Mouse (Mus musculus) cerebellum, adult 18-20 months (tissue): Measurements from ENCODE around the gene Mif.
"Not testable (repeated sequence)": the region's sequence is repeated elsewhere in the genome, so short reads cannot be mapped to it uniquely, and the experiment has no call there.

Experiments
- DNase-seq, 2 experiments: peaks; one replicate each; pipeline ENCODE4 v3.0.0; 2021

Gene Mif

DNA sequence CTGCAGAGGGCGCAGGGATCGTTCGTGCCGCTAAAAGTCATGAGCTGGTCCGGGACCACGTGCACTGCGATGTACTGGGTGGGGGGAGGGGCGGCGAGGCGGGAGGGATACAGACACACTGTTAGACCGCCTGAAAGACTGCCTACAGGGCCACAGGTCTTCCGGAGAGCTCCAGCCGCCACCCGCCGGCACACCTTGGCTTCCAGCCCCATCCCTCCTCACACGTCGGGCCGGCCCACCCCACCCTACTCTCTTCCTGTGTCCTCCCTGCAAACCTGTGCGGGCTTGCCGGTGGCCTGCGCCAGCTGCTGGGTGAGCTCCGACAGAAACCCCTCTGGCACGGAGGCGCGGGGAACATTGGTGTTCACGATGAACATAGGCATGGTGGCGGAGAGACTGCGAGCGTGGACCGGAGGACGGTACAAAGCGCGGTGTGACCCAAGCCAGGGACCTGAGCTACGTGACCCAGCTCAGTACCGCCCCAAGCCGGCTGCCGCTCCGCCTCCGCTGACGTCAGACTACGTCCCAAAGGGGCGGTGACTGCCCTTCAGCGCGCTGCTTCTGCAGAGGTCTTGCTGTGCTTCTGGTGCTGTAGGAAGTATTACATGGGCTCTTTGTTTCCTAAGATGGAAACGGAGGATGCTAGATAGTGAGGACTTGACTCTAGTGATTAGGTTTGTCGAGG, at the start of gene Mif:
Mif (minus strand) TSS at position 455 of the 685 bp plus-strand sequence.
- DNase-seq = peak; percentile 88 to 91

DNA sequence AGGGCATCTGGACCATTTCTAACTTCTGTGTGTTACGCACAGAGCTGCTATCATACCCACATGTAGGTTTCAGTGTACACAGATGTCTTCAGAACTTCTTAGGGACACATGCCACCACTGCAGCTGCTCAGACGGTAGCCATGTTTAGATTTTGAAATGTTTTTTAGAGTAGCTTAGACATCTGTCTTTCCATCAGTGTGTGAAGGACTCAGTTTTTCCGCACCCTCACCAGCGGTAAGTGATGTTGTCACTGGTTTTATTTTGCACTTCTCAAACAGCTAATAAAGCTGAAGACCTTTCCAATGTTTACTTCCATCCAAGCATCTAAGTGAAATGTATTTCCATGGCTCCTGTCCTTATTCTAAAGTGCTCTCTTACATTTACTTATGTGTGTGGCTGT, 46.8 kb upstream of the Mif start:
- DNase-seq = no peak

DNA sequence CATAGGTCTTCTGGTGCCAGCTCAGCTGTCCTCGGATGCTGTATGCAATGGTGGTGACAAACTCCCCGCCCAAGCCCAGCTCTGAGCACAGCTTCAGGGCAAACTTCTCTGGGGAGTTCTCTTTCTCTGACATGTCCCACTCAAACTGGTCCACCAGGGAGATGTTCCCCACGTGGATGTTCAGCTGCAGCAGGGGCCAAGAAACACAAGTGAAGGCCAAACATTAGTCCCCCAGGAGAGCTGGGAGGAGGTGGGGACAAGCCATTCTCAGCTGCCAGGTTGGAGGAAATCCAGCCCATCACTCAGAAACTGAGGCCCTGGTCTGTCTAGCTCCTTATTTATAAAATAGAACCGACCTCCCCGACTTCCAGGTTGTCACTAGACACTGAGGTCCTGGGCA, 44.4 kb upstream of the Mif start:
- DNase-seq = no peak

DNA sequence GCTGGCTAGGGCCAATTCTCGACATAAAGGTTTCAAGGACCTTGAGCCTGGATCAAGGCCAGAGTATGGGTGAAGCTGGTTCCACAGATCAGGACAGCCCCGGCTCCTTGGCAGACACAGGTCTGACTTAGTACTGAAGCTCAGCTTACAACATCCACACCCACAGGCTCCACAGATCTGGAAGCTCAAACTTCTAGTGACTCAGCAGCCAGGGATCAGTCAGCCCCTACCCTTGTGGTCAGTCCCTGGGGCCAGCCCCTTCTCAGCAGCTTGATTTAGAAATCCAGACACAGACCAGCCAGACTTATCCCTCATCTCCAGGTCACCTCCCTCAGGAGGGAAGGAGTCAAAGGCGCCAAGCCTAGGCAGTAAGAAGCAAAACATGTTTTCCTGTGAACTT, 38.8 kb upstream of the Mif start:
- DNase-seq = no peak

DNA sequence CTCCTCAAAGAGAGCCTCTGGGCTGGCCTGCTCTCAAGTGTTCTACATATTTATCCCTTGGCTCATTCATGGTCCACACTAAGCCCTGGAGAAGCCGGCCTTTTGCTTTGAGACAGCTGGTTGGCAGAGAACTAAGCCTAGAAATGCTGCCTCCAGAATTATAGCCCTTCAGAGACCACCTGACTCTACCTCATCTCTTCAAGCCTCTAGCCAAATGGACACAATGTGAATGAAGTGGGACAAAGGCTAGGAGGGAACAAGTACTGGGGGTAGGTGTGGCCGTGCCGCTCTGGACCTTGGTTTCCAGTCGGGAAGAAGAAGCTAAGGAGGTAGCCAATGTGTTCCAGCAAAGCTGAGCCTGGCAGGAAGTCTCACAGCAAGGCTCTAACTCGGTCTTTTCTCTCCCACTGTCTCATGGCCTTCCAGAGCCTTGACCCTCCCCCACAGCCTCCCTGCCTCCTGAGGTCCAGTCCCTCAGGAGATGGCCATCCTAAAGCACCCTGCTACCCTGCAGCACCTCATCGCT, 38.1 kb upstream of the Mif start:
- DNase-seq = no peak

DNA sequence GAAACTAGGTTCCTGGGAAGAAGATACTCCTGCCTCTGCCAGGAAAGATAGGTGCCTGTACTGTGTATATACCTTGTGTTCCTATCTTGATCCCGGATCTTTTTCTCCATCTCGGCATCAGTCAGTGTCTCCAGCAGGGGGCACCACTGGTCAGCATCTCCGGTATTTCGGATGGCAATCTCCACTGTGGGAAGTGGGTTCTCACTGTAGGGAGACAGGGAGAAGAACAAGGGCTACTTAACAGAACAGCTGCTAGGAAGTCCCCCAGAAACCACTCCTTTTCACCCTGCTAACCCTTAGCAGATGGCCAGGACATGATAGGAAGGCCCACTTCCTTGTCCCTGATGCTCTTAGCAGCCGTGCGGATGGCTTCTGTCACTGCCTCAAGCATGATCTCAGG, 37.3 kb upstream of the Mif start:
- peak; percentile 81 to 87 for DNase-seq

DNA sequence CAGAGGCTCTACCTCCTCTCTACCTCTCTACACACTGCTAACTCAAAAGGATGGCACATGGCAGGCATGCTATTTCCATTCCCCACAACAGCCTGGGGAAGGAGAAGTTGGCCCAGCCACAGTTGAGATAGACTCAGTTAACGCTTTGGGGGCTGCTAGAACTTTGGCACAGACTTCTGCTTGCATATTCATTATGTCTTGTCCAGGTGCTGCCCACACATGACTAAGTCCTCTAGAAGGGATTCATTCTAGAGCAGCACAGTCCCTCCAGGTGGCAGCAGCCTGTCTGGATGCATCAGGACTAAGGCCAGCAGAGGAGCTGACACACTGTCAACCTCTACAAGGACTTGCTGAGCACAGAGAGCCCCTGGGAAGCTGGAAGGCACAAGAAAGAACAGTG, 36.2 kb upstream of the Mif start:
- no peak for DNase-seq

DNA sequence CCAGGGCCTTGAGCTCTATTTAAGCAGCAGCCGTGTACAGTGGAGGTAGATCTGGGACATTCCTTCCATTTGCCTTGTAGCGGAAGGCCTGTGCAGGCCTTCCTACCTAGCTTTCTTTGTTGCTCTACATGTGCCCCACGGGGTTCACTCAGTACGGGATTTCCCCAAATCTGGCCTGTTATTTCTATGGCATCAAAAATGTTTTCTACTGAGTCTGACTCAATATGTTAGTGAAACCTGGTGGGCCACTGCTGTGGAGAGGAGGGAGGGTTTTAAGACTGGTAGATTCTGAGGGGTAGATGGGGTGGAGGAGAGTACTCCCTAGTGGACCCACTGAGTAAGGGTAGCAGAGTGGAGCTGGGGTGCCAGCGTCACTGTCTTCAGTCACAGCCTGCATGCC, 35.7 kb upstream of the Mif start:
- no peak for DNase-seq

DNA sequence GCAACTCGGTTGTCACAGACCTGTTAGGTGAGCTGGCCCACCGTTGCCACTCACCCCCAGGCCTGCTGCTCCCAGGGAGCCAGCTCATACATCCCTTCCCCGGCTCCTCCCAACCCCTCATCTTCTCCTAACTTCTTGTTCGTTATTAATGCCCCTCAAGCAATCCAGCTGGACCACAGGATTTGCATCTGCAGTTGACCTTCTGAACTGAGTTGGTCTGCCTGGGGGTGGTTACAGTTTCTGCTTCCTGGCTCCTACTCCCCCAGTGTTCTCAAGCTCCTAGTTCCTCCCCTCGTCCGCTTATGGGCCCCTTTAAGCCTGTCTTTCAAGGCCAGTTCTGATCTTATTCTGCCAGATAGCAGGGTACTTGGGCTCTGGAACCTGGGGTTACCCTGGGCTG, 34.6 kb upstream of the Mif start:
- DNase-seq = no peak

DNA sequence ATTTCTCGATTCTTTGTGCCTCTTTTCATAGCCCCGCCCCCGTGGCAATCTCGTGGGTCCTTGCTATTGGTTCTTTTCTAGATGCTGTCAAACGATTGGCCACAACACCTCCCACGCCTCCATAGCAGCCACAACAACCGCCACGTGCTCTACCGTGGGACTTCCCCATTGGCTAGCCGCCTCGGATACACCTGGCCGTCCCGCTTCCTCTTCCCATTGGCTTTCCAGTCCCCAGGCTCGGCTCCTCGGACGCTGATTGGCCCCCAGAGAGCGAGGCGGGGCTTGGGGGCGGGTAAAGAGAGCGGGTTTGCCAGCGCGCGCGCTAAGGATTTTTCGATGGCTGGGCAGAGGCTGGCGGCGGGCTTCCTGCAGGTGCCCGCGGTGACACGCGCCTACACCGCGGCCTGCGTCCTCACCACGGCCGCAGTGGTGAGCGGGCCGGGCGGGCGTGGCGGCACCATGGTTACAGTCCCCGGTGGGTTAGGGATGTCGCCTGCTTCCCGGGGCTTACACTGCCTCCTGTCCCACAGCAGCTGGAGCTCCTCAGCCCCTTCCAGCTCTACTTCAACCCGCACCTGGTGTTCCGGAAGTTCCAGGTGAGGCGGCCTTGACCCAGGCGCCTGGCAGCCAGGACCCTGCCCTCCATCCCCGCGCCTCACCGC, 33.2 kb upstream of the Mif start, which contains the start of gene Derl3:
Derl3 (plus strand) TSS at position 325 of the 662 bp plus-strand sequence.
- peak; percentile 94 to 98 for DNase-seq

DNA sequence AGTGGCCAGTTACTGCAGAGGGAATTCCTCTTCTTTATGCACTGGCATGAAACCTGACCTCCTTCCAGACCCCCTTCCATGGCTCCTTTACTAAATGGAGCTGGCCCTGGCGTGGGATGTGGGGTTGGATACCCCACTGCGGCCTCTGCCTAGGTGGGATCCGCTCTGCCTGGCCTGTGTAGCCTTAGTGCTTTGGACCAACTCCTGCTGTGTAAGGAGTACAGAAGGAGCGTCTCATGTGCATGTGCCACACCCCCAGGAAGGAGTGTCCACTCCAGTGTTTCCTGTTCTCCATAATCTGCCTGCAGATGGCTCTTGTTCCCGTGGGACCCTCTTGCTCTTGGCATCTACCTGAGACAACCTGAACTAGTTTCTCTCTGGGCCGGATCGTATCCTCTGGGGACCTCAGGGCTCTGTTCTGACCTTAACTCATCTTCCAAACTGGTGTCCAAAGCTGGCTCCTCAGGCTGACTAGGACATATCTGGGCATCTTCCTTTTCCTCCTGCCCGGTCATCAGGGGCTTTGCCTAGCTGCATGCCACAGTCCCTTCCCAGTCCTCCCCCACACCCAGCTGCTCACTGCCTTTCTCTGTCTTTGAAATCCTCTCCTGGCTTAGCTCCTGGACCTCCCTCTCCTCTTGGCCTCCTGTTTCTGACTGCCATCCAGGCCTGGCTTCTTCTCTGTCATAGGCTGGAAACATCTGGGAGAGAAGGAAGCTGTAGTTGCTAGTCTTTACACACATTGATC, 29.5 kb upstream of the Mif start:
- DNase-seq = no peak

DNA sequence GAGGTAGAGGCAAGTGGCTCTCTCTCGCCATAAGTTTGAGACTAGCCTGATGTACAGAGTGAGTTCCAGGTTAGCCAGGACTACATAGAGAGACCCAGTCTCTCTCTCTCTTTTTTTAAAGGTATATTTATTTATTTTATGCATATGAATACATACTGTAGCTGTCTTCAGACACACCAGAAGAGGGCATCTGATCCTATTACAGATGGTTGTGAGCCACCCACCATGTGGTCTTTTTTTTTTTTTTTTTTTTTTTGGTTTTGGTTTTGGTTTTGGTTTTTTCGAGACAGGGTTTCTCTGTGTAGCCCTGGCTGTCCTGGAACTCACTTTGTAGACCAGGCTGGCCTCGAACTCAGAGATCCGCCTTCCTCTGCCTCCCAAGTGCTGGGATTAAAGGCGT, 27.5 kb upstream of the Mif start:
- not testable (repeated sequence) for DNase-seq

DNA sequence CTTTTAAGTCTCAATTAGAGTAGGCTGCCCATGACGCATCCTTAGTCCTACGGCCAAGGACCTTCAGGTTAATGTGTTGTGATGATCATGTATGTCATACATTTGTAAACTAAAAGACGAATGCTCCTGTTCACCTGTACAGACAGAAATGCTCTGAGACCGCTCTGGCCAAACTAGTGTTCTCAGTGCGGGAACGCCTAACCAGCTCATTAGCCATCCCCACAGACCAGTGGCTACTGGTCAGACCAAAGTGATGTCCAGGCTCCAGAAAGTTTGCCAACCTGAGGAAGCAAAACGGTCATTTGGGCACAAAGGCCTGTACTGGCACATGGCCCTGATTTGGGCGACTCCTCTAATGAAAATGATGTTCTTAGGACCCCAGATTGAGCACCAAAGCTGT, 24.7 kb upstream of the Mif start:
- DNase-seq = no peak

DNA sequence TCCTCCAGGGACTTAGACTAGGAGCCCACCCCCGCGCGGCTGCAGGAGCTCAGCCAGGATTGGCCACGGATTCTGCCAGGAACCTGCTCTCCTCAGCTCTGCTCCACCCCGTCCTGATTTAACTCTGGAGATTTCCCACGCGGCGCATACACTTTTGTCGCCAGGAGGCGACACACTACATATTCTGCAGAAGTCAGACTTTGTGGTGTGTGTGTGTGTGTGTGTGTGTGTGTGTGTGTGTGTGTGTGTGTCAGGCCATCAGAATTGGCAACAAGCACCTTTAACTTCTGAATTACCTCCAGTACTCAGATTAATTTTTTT, 23.2 kb upstream of the Mif start:
- DNase-seq = peak; percentile 75 to 78

DNA sequence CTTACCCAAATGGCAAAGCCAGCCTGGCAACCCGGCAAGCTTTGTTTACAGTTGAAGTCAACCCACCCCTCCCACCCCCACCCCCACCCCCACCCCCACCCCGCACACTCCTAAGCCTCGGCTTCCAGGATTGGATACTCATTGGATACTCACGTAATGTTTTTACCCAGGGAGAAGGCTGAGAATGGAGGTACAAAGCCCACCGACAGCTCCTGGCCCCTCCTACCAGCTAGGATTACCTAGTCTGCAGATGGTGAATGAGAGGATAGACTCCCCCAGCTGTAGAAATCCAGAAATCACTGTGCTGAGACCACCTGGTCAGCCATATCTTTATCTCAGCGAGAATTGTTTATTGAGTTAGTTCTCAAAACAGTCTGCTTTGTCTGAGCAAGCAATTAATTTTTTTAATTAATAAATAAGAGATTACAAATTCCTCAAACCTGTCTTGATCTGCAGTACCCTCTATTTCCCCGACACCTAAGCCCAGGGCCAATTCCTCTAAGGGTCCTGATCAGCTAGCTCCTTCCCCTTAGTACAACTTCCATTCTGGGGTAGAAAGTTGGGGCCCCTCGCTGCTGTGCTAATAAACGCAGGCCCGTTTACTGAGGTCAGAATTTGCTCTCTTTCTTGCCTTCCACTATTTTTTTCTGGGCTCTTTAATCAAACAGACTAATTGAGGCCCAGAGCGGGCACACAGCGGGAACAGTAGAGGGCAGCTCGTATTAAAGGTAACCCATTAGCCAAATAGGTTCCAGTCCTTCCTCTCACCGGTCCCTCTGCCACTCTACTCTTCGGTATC, 22.6 kb upstream of the Mif start:
- no peak for DNase-seq

DNA sequence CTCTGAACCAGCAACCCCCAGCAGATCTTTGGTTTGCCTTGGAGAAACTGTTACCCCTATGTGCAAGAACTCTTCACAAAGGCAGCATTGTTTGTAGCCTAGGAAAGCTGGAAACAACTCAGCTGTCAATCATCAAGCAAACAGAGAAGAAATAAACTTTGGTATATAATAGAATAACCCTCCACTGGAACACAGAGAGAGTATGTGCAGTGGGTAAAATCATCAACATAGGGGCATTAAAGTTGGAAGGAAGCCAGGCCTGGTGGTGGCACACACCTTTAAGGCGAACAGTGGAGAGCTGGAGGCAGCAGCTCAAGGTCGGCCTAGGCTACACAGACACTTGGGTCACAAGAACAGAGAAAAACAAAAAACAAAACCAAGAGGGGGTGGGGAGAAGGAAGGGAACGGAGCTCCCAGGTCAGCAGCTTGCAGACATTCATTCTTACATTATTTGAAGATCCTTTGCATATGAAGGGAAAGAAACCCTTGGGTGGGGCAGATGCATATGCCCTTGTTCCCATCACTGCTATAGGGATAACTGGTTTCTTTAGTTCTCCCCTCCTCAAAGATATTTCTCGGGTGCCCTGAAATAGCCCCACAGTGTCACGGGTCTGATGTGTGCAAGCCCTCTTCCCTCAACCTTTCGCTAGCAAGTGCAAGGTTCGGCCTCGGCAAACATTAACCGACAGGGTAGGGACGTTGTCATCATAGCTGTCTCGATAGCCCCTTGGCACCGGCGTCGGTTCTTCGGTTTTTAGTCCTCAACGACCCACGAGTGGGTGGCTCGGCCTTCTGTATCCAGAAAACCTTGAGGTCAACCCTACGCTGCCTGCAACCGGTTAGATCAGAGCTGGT, 21.8 kb upstream of the Mif start:
- no peak for DNase-seq

DNA sequence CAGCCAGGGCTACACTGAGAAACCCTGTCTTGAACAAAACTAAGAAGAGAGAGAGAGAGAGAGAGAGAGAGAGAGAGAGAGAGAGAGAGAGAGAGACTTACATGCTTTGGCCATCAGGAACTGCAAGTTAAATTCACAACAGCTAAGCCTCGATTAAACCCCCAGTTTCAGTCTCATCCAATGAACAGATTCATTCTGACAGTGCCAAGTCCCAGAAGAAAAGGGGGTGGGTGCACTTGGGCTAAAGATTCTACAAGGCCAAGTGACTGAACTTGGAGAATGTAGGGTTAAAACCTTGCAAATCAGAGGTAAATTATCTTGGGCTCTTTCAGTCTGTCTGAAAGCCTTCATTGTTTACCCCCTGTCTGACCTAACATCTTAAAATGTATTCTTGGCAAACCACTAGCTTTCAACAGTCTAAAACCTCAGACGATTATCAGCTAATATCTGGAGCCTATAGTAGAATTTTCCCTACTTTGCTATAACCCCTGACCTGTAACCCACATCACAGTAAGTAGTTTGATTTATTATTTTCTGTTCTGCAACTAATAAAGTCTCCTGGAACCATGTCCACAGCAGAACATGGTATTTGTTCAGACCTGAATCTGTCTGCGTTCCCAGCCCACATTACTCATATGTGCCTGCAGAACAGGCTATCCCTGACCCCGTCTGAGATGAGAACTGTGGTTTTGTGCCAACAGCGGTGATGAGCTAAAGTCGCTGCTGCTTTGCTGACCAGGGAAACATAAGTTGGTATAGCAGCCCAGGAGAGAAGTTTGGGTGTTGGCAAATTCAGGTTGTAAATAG, 20.9 kb upstream of the Mif start:
- no peak for DNase-seq

DNA sequence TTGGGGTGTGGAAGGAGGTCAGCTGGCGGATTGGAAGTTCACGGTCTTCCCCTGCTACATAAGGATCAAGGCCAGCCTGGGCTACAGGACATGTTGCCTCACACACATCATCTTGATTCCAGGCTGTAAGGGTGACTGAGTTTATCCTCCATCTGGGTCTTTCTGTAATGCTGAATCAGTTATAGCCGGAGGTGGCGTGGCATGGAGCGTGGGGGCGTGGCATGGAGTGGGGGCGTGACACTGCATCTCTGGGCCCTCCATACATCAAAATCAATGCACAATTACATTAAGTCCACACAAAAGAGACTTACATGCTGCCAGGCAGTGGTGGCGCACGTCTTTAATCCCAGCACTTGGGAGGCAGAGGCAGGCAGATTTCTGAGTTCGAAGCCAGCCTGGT, 20.3 kb upstream of the Mif start:
- no peak for DNase-seq

DNA sequence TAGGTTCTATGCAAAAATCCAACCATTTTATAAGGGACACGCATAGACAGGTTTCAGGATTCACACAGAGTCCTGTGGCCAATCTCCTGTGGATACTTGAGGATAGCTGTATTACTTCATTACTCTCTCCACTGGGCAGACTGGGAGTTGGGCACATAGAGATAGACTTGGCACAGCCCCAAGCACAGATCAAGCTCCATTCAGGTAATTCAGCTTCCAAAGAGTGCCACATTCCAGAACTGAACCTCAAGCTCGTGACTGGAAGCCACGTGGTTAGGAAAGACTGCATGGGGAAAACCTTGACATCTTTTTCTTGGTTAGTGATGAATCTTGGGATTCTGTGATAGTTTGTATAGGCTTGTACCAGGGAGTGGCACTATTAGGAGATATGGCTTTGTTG, 18.8 kb upstream of the Mif start:
- DNase-seq = no peak

DNA sequence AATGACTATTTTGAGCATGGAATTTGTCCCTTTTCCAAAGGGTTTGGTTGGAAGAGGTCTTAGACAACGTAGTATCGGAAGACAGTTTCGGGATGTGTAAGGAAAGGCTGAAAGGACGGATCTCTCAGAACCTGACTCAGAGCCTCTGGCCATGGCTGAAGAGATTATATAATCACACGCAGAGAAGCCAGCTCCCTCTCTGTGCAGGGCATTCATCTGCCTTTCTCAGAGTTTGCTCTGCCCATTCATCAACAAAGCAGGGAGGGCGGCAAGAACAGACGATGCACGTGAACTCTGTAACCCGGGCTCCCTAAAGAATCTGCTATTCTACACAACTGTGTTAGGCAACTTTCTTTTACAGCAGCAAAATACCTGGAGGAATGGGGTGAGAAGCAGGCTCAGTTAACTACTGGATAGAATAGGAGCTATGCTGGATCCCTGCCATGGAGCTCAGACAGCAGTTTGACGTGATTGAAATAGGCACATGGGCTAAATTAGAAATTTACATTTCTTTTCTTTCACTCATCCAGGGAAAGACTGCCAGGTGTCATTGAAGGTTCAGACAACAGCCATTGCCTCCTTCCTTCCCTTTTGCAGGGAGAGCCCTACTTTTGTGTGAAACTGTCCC, 13.6 kb upstream of the Mif start:
- peak; percentile 60 to 67 for DNase-seq
